Mouse (Mus musculus) hindbrain, embryonic 16.5 days (tissue): ENCODE measurements around the gene Scarf1. TPM values are rescaled to one million over a fixed set of nuclear protein-coding genes. Genes with fewer than 3 reads are reported as not detected.

Experiments
- ATAC-seq: fragments of 200-750 bp; cut with Nextera tagmentation; 2 replicates; pipeline ENCODE4 v1.8.0; 2017; ENCODE audit warnings: moderate TSS enrichment, moderate library complexity
- H3K27ac ChIP-seq: fragments of 300-500 bp; sonication (generic); 2 replicates; pipeline ENCODE4 v1.5.1; 2014; ENCODE audit warnings: low read depth, mild to moderate bottlenecking, control low read depth, low read length, moderate library complexity
- H3K27me3 ChIP-seq: fragments of 300-500 bp; sonication (generic); replicated peaks from 2 replicates; pipeline ENCODE4 v1.6.1; 2014; ENCODE audit warnings: low read length; ENCODE audit not compliant: control insufficient read depth, insufficient read depth
- H3K36me3 ChIP-seq: fragments of 300-500 bp; sonication (generic); 2 replicates; pipeline ENCODE4 v1.6.1; 2014; ENCODE audit warnings: mild to moderate bottlenecking, low read length, moderate library complexity, mixed read lengths; ENCODE audit not compliant: control insufficient read depth, insufficient read depth
- H3K4me1 ChIP-seq: fragments of 300-500 bp; sonication (generic); 2 replicates; pipeline ENCODE4 v1.6.1; 2014; ENCODE audit warnings: low read depth, low read length; ENCODE audit not compliant: control insufficient read depth, insufficient read depth
- H3K4me2 ChIP-seq: fragments of 300-500 bp; sonication (generic); 2 replicates; pipeline ENCODE4 v1.6.1; 2014; ENCODE audit warnings: mild to moderate bottlenecking, low read length, control low read depth, moderate library complexity
- H3K4me3 ChIP-seq: fragments of 300-500 bp; sonication (generic); 2 replicates; pipeline ENCODE4 v1.5.1; 2014; ENCODE audit warnings: mild to moderate bottlenecking, low read length, control low read depth, moderate library complexity
- H3K9ac ChIP-seq: fragments of 300-500 bp; sonication (generic); 2 replicates; pipeline ENCODE4 v1.6.1; 2014; ENCODE audit warnings: low read depth, mild to moderate bottlenecking, control low read depth, low read length, moderate library complexity
- H3K9me3 ChIP-seq: fragments of 300-500 bp; sonication (generic); 2 replicates; pipeline ENCODE4 v1.6.1; 2014; ENCODE audit warnings: mild to moderate bottlenecking, low read length, moderate library complexity; ENCODE audit not compliant: control insufficient read depth
- WGBS: fragments of 180-500 bp; shearing (Covaris S2); extraction: QIAGEN DNeasy Blood & Tissue Kit; methylation state at CpG from one replicate; pipeline ENCODE4 v1.1.7; 2014; 5-methylcytosine and 5-hydroxymethylcytosine counted together
- polyA plus RNA-seq: library from polyadenylated mRNA; unstranded; fragments of >200 nt; fragmentation: Nextera tagmentation; extraction: Ambion mirVana; gene quantifications from 2 replicates; pipeline ENCODE4 v1.2.1, GENCODE M21; 2015

The Scarf1 gene
- polyA plus RNA-seq, 1 experiment from 2014 or later: 4.2 TPM

DNA sequence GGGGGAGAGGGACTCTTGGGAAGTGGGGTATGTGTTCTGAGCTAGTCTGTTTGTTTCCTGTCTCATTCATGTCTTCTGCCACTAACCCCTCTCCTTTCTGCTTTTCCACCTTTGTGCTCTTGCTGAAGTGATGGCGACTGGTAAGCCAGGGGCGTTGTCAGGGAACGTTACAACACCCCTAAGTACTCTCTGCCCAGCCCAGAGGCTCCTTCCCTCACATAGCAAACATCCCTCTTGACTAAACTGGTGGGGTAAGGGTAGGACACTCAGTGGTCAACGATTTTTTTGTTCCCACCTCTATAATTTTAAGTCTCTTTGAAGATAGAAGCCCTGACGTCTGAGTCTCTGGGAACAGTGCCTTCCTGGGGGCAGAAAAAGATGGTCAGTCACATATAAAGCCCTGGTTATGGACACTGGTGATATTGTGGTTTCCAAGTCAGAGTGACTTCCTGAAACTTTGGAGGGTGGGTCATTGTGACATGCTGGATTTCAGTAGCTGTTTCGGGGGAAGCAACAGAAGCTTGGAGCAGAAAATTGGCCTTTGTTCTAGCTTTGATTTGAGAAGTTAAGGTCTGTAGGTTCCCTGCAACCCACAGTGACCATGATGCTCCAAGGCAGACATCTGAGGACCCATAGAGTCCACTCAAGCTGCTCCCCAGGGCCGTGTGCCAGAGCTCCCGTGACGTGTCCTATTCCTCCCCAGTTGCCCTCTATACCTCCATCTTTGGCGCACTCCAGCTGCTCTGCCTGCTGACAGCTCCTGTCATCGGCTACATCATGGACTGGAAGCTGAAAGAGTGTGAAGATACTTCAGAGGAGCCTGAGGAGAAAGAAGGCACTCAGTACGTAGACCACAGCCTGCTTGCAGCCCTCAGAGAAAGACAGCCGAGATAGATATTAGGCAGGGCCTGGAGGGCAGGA, 53.2 kb downstream of the Scarf1 start:
- 80% methylated on average over 13 of the region's 13 CpGs for WGBS
- H3K36me3 ChIP-seq: peaks cover 24% of the 10 kb centered on the region
- no peak for ATAC-seq

DNA sequence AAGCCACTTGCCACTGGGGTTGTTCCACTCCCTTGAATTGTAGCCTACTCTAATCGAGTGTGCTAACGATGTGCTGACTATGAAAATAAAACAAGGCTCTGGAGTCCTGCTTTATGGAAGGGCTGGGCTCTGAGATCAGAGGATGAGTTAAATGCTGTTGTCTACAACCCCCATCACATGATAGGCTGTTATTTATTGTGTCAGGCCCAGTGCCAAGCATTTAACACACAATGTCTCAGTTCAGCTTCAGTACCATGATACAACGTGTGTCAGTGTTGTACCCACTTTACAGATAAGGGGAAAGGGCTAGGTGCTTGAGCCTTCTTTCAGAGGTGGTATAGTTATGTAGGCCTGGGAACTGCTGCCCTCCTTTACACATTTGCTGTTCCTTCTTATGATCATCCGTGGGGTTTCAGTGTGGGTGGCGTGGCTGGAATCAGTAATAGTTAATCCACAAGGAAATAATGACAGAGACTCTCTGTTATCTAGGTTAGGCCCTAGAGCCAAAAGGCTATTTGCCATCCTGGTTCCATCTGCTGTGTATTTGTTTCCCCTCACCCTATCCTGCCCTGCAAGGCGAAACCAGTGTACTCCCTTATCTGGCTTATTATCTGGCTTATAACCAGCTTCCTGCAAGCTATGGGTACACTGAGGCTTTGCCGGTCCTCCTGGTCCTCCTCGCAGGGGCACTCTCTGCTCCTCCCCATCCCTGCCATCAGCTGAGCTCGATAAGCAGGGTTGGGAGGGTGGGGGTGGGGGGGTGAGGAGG, 54.2 kb downstream of the Scarf1 start:
- WGBS: 70% methylated on average over 9 of the region's 9 CpGs
- Histone ChIP-seq H3K27me3 (no peaks in the 10 kb centered on the region), H3K9ac (no peak overlapping the region), H3K27ac (no peak overlapping the region), H3K4me2 (no peak overlapping the region), H3K36me3 (peaks cover 24% of the 10 kb centered on the region), H3K4me1 (peaks cover 9% of the 10 kb centered on the region), H3K9me3 (no peaks in the 10 kb centered on the region), H3K4me3 (no peak overlapping the region)
- ATAC-seq: no peak

More for the DNA sequence above, 53.2 kb downstream of the Scarf1 start:
- Histone ChIP-seq H3K4me3 (no peak overlapping the region), H3K4me1 (no peaks in the 10 kb centered on the region), H3K27ac (no peak overlapping the region), H3K9ac (no peak overlapping the region), H3K27me3 (no peaks in the 10 kb centered on the region), H3K4me2 (no peak overlapping the region), H3K9me3 (no peaks in the 10 kb centered on the region)

GRCm38 (mm10) chr11:75568115-75568511, 54.8 kb downstream of the Scarf1 start:
- H3K36me3 ChIP-seq: peaks cover 23% of the 10 kb centered on the region
- WGBS: 90% methylated on average over 6 of the region's 6 CpGs
- no peak for ATAC-seq

DNA sequence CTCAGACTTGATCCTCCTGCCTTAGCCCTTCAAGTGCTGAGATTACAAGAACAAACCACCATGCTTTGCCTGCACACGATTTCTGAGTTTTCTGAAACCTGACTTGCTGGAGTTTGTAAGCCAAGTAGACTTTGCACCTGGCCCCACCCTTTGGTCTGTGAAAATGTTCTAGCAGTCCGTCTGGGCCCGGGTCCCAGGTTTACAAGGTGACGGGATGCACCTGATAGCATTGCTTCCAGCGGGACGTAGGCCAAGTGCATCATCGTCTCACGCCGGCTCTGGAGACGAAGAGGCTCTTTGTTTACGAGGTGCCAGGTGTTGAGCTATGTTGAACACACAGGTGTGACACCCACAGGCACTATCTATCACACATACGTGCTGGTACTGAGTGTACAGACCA, 55.6 kb downstream of the Scarf1 start:
- H3K27me3 ChIP-seq: no peaks in the 10 kb centered on the region
- H3K4me3 ChIP-seq: no peak overlapping the region
- no peak overlapping the region for H3K4me2 ChIP-seq
- H3K36me3 ChIP-seq: peaks cover 16% of the 10 kb centered on the region
- H3K4me1 ChIP-seq: peaks cover 16% of the 10 kb centered on the region
- ATAC-seq: no peak
- H3K9me3 ChIP-seq: no peaks in the 10 kb centered on the region
- H3K27ac ChIP-seq: no peak overlapping the region
- 97% methylated on average over 12 of the region's 12 CpGs for WGBS
- H3K9ac ChIP-seq: no peak overlapping the region

More at GRCm38 (mm10) chr11:75568115-75568511, 54.8 kb downstream of the Scarf1 start:
- Histone ChIP-seq H3K4me2 (no peak overlapping the region), H3K27me3 (no peaks in the 10 kb centered on the region), H3K4me1 (peaks cover 15% of the 10 kb centered on the region), H3K9me3 (no peaks in the 10 kb centered on the region), H3K9ac (no peak overlapping the region), H3K4me3 (no peak overlapping the region), H3K27ac (no peak overlapping the region)

GRCm38 (mm10) chr11:75570375-75571125, 57.2 kb downstream of the Scarf1 start:
- Histone ChIP-seq H3K27me3 (no peaks in the 10 kb centered on the region), H3K9ac (no peak overlapping the region), H3K36me3 (peaks cover 16% of the 10 kb centered on the region), H3K4me2 (no peak overlapping the region), H3K27ac (no peak overlapping the region), H3K4me1 (peaks cover 16% of the 10 kb centered on the region), H3K4me3 (no peak overlapping the region), H3K9me3 (no peaks in the 10 kb centered on the region)
- 83% methylated on average over 17 of the region's 17 CpGs for WGBS
- ATAC-seq: no peak

GRCm38 (mm10) chr11:75571126-75571990, 58.0 kb downstream of the Scarf1 start:
- H3K9me3 ChIP-seq: no peaks in the 10 kb centered on the region
- 71% methylated on average over 13 of the region's 14 CpGs for WGBS
- no peak for ATAC-seq
- H3K9ac ChIP-seq: no peak overlapping the region
- H3K4me1 ChIP-seq: peaks cover 16% of the 10 kb centered on the region
- H3K4me2 ChIP-seq: no peak overlapping the region
- H3K4me3 ChIP-seq: no peak overlapping the region
- no peak overlapping the region; the same call in 1 of the 2 replicates for H3K27ac ChIP-seq
- H3K27me3 ChIP-seq: no peaks in the 10 kb centered on the region
- H3K36me3 ChIP-seq: peaks cover 13% of the 10 kb centered on the region

- peaks cover 16% of the 10 kb centered on the region for H3K4me1 ChIP-seq
- 8% methylated on average over 10 of the region's 10 CpGs for WGBS
- ATAC-seq: 0 out of 2 replicates have a peak, but pooled peaks have one; percentile 3
- no peaks in the 10 kb centered on the region for H3K27me3 ChIP-seq
- H3K9ac ChIP-seq: peak overlapping the region; percentile 46
- peaks cover 7% of the 10 kb centered on the region; the same call in 1 of the 2 replicates for H3K36me3 ChIP-seq
- H3K9me3 ChIP-seq: no peaks in the 10 kb centered on the region
- no peak overlapping the region for H3K4me3 ChIP-seq
- H3K27ac ChIP-seq: peak overlapping the region; percentile 77
- H3K4me2 ChIP-seq: no peak overlapping the region
These were observed 59.0 kb downstream of the Scarf1 start for GRCm38 (mm10) chr11:75572301-75572791.
